Mouse (Mus musculus): ENCODE results near the gene Psme3.

Gene Psme3

DNA sequence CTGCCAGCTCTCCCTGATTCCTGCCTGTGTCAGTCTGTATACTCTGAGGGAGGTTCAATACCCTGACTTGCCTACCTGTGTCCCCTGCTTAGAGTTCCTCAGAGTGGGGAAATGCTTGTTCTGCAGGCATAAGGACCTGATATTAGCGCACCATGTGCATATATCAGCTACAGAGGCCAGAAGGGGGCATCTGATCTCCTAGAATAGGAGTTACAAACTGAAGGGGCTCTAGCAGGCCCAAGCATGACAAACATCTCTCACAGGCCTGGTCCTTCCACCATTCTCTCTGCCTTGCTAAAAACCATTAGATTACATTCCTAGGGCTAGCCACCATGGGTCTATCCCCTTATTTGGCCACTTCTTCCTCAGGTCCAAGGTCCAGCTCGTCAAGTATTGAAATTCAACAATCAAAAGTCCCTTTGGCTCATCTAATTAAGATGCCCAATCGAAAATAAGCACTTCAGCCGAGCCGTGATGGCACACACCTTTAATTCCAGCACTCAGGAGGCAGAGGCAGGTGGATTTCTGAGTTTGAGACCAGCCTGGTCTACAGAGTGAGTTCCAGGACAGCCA is 38.5 kb downstream of the Psme3 start:
- no peak for DNase-seq

GRCm38 (mm10) chr11:101355916-101356315 is 39.9 kb downstream of the Psme3 start:
- no peak for DNase-seq

DNA sequence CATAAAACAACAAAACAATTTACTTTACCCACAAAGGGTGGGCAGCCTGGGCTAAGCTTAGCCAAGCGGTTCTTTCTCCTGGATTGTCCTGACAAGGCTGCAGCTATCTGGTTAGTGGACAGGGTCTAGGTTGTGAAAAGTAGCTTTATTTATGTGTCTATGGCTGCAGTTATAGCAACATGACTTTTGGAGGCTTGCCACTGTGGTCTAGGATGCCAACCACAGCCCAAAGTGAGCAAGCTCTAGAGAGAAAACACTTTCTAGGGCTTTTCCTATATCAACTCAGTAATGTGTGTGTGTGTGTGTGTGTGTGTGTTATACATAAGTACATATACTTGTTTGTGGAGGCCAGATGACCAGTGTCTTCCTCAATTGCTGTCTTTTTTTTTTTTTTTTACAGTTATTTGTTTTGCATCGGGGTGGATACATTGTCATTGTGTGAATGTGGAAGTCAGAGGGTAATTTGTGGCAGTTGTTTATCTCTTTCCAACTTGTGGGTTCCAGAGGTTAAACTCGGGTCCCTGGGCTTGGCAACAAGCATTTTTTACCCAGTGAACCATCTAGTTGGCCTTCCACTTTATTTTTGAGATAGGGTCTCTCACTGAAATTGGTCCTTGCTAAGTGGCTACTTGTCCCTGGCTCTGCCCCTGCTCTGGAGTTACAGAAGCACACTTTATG is 41.6 kb downstream of the Psme3 start:
- no peak for DNase-seq

GRCm38 (mm10) chr11:101359776-101360175 is 43.8 kb downstream of the Psme3 start:
- no peak for DNase-seq

DNA sequence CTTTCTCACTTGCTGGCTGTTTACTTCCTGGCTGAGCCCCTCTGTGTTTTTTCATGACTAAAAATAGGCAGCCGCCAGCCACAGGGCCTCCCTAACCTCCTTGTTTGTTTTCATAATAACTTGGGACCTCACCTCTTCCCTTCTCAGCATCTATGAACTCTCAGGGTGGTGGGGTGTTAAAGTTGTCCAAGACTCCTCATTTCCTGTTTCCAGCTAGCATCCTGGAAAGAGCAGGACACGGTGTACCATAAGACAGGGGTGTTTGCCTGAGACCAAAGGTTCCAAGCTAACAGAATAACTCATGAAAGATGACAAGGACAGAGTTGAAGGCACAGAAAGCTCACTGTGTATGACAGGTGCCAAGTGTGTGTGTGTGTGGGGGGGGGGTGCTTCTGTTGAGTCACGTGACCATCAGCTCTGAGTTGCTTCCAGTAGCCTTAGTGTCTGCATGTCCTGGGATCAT is 44.7 kb downstream of the Psme3 start:
- no peak for DNase-seq

DNA sequence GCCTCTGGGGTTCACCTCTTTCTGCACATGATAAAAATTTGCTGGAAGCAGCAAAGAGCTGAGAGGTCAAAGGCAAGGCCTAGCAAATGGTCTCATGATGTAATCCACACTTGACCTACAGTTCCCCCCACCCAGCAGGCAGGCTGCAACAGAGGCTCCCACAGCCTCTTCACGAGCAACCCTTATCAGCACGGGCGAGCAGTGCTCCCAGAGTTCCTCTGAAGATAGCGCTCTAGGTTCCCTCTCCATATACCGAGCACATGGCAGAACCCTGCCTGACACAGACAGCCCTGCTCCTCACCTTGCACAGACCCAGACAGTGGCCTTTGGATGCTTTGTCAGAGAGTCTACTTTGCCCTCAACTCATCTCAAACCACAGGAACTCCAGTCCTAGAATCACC is 48.5 kb downstream of the Psme3 start:
- no peak for DNase-seq

DNA sequence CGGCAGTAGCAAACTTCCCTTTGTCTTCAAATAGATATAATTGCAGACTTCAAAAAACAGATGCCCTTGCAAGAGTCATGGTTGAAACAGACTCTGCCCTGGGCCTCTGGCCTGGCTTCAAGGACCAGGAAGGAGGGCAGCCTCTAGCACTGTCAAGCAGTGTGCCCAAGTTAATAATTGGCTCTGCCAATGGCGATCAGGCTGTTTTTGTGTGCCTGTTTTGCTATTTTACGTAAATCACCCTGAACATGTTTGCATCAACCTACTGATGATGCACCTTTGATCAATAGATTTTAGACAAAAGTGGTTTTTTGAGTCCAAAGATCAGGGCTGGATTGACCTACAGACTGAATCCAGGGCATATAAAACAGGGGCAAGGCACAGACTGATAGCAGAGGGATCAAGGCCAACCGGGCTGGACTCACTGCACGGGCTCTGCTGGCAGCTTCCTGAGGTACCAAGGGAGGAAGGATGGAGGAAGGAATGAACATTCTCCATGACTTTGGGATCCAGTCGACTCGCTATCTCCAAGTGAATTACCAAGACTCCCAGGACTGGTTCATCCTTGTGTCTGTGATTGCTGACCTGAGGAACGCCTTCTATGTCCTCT is 51.4 kb downstream of the Psme3 start, which contains the start of gene G6pc:
Gene G6pc (plus strand): TSS at position 236 of the 610 bp plus-strand sequence.
- DNase-seq = no peak

DNA sequence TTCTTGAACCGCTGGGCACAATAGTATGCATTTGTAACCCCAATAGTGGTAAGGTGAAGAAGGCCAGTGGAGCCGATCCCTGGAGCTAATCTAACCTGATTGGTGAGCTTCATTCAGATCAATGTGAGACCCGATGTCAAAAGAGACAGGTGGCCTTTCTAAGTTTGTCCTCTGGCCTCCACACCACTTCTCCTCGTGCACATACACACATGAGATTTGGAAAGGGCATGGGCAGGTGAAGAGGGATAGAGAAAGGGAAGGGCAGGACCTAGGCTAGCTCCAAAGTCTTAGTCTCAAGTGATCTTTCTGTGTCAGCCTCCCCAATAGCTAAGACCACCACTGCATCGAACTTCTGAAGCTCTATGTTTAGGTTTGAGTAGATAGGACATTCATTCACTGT is 54.1 kb downstream of the Psme3 start:
- DNase-seq = no peak

All from cerebellum, postnatal 10 days (tissue).